Mouse (Mus musculus): ENCODE data around the gene Gm10401. TPM values are rescaled to one million over a fixed set of nuclear protein-coding genes. Genes with fewer than 3 reads are reported as not detected.

The Gm10401 gene
- polyA plus RNA-seq, 1 experiment from 2014 or later, result 25.1 TPM

DNA sequence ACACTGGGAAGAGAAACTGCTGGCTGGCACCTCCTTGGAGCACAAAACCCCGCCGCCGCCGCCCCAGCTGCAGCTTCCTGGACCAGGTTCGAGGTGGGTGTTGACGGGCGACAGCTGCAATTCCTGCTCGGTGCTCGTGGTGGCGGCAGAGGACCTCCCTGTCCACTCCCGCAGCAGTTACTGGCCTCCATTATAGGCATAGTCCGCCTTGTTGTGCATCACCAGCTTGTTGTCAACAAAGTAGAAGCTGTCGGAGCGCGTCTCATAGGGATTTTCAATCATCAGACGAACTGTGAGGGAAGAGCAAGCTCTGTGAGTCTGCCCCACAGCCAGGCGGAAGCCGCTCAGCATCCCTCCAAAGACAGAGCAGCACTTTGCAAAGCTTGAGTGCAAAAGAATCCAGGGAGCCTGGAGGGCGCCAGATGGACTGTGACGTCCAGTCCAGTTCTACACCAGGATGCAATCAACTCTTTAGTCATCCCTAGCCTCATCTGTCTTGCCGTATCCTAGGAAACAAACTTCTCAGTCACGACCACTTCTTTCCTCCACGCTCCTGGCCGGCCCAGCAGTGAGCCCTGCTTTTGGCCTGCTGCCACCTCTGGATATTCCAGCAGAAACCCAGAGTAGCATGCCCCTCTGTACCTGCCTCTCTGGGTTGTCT is 27.2 kb upstream of the Gm10401 start:
- Histone ChIP-seq H3K36me3 (ENCODE audit: control insufficient read depth, insufficient read depth, low read length) (peaks cover 25% of the 10 kb centered on the region), H3K9ac (ENCODE audit: low read depth, low read length) (no peak overlapping the region), H3K4me1 (replicated peaks; ENCODE audit: control insufficient read depth, insufficient read depth, low read length) (no peaks in the 10 kb centered on the region; the same call in 1 of the 2 replicates), H3K4me3 (ENCODE audit: low read depth, low read length) (no peak overlapping the region), H3K4me2 (no peak overlapping the region), H3K27me3 (replicated peaks; ENCODE audit: control insufficient read depth, insufficient read depth, low read length) (no peaks in the 10 kb centered on the region), H3K9me3 (ENCODE audit: control insufficient read depth, low read length) (no peaks in the 10 kb centered on the region), H3K27ac (ENCODE audit: low read depth, low read length) (no peak overlapping the region)
- 36% methylated on average over 24 of the region's 24 CpGs for WGBS
- ATAC-seq (replicated peaks; ENCODE audit: low FRiP score) (peak; percentile 63), DNase-seq (ENCODE audit: low spot score) (peak; percentile 74)

DNA sequence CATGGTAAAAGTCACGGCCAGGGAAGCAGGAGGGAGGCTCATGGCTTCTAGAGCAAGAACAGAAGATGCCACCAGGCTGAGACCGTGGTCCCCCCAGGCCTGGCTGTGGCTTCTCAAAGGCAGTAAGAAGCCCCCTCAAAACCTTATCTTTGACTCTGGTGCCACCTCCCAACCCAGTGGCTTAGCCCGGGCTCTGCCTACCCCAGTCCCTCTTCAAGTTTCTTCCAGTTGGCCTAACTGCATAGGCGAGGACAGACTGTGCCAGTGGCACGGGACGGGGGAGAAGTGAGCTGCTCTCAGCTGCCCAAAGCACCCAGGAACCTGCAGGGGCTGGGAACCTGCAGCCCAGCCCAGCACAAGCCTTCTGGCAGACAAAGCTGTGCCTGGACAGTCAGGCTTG is 26.6 kb upstream of the Gm10401 start:
- H3K9ac ChIP-seq (ENCODE audit: low read depth, low read length), result no peak overlapping the region
- ATAC-seq (replicated peaks; ENCODE audit: low FRiP score), result no peak
- no peaks in the 10 kb centered on the region for H3K27me3 ChIP-seq (replicated peaks; ENCODE audit: control insufficient read depth, insufficient read depth, low read length)
- no peak overlapping the region for H3K27ac ChIP-seq (ENCODE audit: low read depth, low read length)
- H3K4me2 ChIP-seq, result no peak overlapping the region
- H3K9me3 ChIP-seq (ENCODE audit: control insufficient read depth, low read length), result no peaks in the 10 kb centered on the region
- WGBS, result 87% methylated on average over 6 of the region's 6 CpGs
- no peak overlapping the region for H3K4me3 ChIP-seq (ENCODE audit: low read depth, low read length)
- H3K36me3 ChIP-seq (ENCODE audit: control insufficient read depth, insufficient read depth, low read length), result peaks cover 22% of the 10 kb centered on the region
- no peak for DNase-seq (ENCODE audit: low spot score)
- H3K4me1 ChIP-seq (replicated peaks; ENCODE audit: control insufficient read depth, insufficient read depth, low read length), result no peaks in the 10 kb centered on the region; the same call in 1 of the 2 replicates

DNA sequence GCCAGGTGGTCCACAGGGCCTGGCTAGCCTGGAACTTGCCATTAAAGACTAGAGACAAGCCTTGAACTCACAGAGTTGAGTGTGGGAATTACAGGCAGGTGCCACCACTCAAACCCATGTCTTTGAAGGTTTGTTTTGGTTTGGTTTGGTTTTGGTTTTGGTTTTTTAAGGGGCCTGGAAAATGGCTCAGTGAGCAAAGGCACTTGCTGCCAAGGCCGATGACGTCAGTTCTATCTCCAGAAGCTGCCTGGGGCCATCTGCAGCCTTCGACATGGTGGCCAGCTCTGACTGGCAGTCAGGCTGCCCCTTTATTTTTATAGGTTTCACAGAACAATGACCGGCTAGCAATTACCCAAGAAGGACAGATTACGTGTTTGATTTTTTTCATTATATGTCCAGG is 22.9 kb upstream of the Gm10401 start:
- H3K4me2 ChIP-seq, result no peak overlapping the region
- H3K36me3 ChIP-seq (ENCODE audit: control insufficient read depth, insufficient read depth, low read length), result peaks cover 15% of the 10 kb centered on the region
- H3K4me3 ChIP-seq (ENCODE audit: low read depth, low read length), result no peak overlapping the region
- no peaks in the 10 kb centered on the region; the same call in 1 of the 2 replicates for H3K4me1 ChIP-seq (replicated peaks; ENCODE audit: control insufficient read depth, insufficient read depth, low read length)
- no peak overlapping the region for H3K27ac ChIP-seq (ENCODE audit: low read depth, low read length)
- no peaks in the 10 kb centered on the region for H3K27me3 ChIP-seq (replicated peaks; ENCODE audit: control insufficient read depth, insufficient read depth, low read length)
- DNase-seq (ENCODE audit: low spot score) (no peak), ATAC-seq (replicated peaks; ENCODE audit: low FRiP score) (no peak)
- 84% methylated on average over 5 of the region's 5 CpGs for WGBS
- no peak overlapping the region for H3K9ac ChIP-seq (ENCODE audit: low read depth, low read length)
- H3K9me3 ChIP-seq (ENCODE audit: control insufficient read depth, low read length), result no peaks in the 10 kb centered on the region

DNA sequence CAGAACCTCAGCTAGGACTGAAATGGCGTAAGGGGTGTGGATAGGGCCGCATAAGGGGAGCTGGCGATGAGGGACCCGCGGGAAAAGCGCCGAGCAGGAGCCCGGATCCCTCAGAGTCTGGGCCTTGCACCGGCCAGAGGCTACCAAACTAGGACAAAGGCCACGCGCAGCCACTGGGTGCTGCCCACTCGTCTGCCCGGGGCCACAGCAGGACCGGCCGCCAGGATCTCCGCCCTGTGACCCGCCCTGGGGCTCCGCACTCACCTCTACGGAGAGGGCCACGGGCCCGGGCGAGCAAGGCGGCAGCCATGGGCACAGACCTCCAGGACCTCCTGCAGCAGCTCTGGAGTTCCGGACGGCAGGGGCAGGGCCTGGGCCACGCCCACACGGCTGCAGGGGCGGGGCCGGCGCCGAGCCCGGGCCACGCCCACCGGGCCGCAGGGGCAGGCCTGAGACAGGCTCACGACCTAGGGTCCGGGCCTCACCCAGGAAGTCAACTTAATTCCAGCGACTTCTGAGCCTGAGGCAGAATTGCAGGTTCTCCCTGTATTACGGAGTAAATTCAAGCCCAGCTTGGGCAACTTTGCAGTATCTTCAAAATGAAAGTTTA is 21.0 kb upstream of the Gm10401 start, which contains the start of gene Acads:
Gene Acads (minus strand): TSS at position 386 of the 610 bp plus-strand sequence.
- ATAC-seq (replicated peaks; ENCODE audit: low FRiP score) (peak; percentile 95), DNase-seq (ENCODE audit: low spot score) (peak; percentile 88)
- Histone ChIP-seq H3K27me3 (replicated peaks; ENCODE audit: control insufficient read depth, insufficient read depth, low read length) (no peaks in the 10 kb centered on the region), H3K4me2 (peak within 1 kb of the TSS; percentile 94), H3K9ac (ENCODE audit: low read depth, low read length) (peak within 1 kb of the TSS; percentile 89), H3K36me3 (ENCODE audit: control insufficient read depth, insufficient read depth, low read length) (peaks cover 16% of the 10 kb centered on the region; the same call in 1 of the 2 replicates), H3K4me1 (replicated peaks; ENCODE audit: control insufficient read depth, insufficient read depth, low read length) (no peaks in the 10 kb centered on the region; the same call in 1 of the 2 replicates), H3K27ac (ENCODE audit: low read depth, low read length) (peak within 1 kb of the TSS; percentile 70), H3K9me3 (ENCODE audit: control insufficient read depth, low read length) (no peaks in the 10 kb centered on the region), H3K4me3 (ENCODE audit: low read depth, low read length) (peak within 1 kb of the TSS; percentile 92)
- WGBS, result under 1% methylated on average over 39 of the region's 39 CpGs

DNA sequence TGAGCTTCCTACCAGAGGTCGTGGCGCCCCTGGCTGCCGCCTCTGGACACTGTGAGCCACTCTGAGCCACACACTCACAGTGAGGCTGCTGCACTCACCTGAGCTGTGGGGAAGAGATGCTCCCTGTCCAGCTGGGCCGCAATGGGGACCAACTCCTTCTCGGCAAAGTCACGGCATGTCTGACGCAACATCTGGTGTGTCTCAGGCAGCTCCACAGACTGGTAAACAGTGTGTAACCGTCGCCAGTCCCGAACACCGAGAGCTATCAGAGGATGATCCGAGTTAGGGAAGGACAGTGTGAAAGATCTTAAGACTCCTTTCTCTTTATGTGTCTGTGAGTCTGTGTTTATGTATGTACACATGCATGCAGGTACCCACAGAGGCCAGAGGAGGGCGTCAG is 19.4 kb upstream of the Gm10401 start:
- no peak for ATAC-seq (replicated peaks; ENCODE audit: low FRiP score)
- H3K36me3 ChIP-seq (ENCODE audit: control insufficient read depth, insufficient read depth, low read length), result peaks cover 19% of the 10 kb centered on the region; the same call in 1 of the 2 replicates
- H3K4me2 ChIP-seq, result no peak overlapping the region
- DNase-seq (ENCODE audit: low spot score), result no peak
- no peaks in the 10 kb centered on the region; the same call in 1 of the 2 replicates for H3K4me1 ChIP-seq (replicated peaks; ENCODE audit: control insufficient read depth, insufficient read depth, low read length)
- H3K9ac ChIP-seq (ENCODE audit: low read depth, low read length), result no peak overlapping the region
- H3K4me3 ChIP-seq (ENCODE audit: low read depth, low read length), result no peak overlapping the region
- H3K27ac ChIP-seq (ENCODE audit: low read depth, low read length), result no peak overlapping the region
- no peaks in the 10 kb centered on the region for H3K27me3 ChIP-seq (replicated peaks; ENCODE audit: control insufficient read depth, insufficient read depth, low read length)
- H3K9me3 ChIP-seq (ENCODE audit: control insufficient read depth, low read length), result no peaks in the 10 kb centered on the region
- 92% methylated on average over 13 of the region's 13 CpGs for WGBS

DNA sequence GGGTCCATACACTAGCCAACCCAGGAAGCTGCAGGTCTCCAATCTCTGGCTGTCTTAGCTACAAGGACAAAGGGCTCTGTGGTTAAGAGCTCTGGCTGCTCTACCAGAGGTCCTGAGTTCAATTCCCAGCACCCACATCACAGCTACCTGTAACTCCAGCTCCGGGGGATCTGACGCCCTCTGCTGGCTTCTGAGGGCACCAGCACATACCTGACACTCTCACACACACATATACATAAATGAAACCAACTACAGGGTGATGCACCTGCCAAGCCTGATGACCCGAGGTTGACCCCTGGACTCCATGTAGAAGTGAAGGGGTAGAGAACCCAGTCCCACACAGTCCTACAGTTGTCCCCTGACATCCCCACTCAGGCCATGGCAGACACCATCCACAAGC is 18.3 kb upstream of the Gm10401 start:
- Histone ChIP-seq H3K4me1 (replicated peaks; ENCODE audit: control insufficient read depth, insufficient read depth, low read length) (no peaks in the 10 kb centered on the region; the same call in 1 of the 2 replicates), H3K27me3 (replicated peaks; ENCODE audit: control insufficient read depth, insufficient read depth, low read length) (no peaks in the 10 kb centered on the region), H3K4me3 (ENCODE audit: low read depth, low read length) (no peak overlapping the region), H3K4me2 (no peak overlapping the region), H3K9ac (ENCODE audit: low read depth, low read length) (no peak overlapping the region), H3K9me3 (ENCODE audit: control insufficient read depth, low read length) (no peaks in the 10 kb centered on the region), H3K27ac (ENCODE audit: low read depth, low read length) (no peak overlapping the region), H3K36me3 (ENCODE audit: control insufficient read depth, insufficient read depth, low read length) (peaks cover 20% of the 10 kb centered on the region; the same call in 1 of the 2 replicates)
- WGBS, result 72% methylated on average over 3 of the region's 3 CpGs
- DNase-seq (ENCODE audit: low spot score), result no peak
- ATAC-seq (replicated peaks; ENCODE audit: low FRiP score), result no peak

DNA sequence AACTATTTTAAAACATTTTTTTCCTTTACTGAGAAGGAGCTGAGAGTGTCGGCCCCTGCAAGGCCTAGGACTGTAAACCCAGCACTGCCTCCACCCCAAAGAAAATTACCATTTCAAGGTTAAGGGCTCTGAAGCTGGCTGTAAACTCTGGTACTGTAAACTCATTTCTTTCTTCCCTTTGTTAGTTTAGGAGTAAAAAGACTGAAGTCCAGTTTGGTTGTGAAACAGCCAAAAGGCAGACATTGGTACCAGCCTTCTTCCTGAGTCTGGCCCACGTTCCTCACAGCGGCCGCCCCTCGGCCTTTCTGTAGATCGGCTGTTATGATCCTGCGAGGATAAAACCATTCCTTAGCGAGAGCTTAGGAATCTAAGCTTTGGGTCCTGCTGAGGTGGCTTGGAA is 16.4 kb upstream of the Gm10401 start:
- Histone ChIP-seq H3K4me3 (ENCODE audit: low read depth, low read length) (no peak overlapping the region), H3K4me1 (replicated peaks; ENCODE audit: control insufficient read depth, insufficient read depth, low read length) (peaks cover 2% of the 10 kb centered on the region; the same call in 1 of the 2 replicates), H3K27ac (ENCODE audit: low read depth, low read length) (no peak overlapping the region), H3K9ac (ENCODE audit: low read depth, low read length) (no peak overlapping the region), H3K27me3 (replicated peaks; ENCODE audit: control insufficient read depth, insufficient read depth, low read length) (no peaks in the 10 kb centered on the region), H3K36me3 (ENCODE audit: control insufficient read depth, insufficient read depth, low read length) (peaks cover 23% of the 10 kb centered on the region; the same call in 1 of the 2 replicates), H3K9me3 (ENCODE audit: control insufficient read depth, low read length) (no peaks in the 10 kb centered on the region), H3K4me2 (no peak overlapping the region)
- DNase-seq (ENCODE audit: low spot score) (no peak), ATAC-seq (replicated peaks; ENCODE audit: low FRiP score) (no peak)
- WGBS, result 92% methylated on average over 8 of the region's 8 CpGs

DNA sequence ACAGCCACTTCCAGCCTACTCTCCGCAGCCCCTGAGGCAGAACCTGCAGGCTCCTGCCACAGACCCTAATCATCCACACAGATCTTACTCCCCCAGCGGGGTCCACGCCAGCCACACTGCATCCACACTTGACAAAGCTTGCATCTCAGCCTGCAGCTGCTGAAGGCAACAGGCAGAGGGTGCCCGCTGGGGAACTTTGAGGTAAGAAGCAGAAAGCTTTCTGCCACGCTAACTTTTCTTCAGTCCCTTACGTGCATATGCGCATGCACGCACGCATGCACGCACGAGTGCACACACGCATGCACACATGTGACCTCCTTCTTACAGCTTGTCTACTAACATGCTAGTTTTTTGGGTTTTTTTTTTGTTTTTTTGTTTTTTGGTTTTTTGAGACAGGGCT is 15.1 kb upstream of the Gm10401 start:
- ATAC-seq (replicated peaks; ENCODE audit: low FRiP score), result no peak
- Histone ChIP-seq H3K9me3 (ENCODE audit: control insufficient read depth, low read length) (no peaks in the 10 kb centered on the region), H3K36me3 (ENCODE audit: control insufficient read depth, insufficient read depth, low read length) (peaks cover 23% of the 10 kb centered on the region; the same call in 1 of the 2 replicates), H3K27me3 (replicated peaks; ENCODE audit: control insufficient read depth, insufficient read depth, low read length) (no peaks in the 10 kb centered on the region), H3K9ac (ENCODE audit: low read depth, low read length) (no peak overlapping the region), H3K4me2 (no peak overlapping the region), H3K27ac (ENCODE audit: low read depth, low read length) (no peak overlapping the region), H3K4me1 (replicated peaks; ENCODE audit: control insufficient read depth, insufficient read depth, low read length) (peaks cover 2% of the 10 kb centered on the region; the same call in 1 of the 2 replicates), H3K4me3 (ENCODE audit: low read depth, low read length) (no peak overlapping the region)
- WGBS, result 94% methylated on average over 12 of the region's 12 CpGs
- no peak for DNase-seq (ENCODE audit: low spot score)

Data from liver, embryonic 11.5 days (tissue).